Mouse (Mus musculus): ENCODE measurements at regions not wholly inside any gene's neighbourhood (a gene's known extent, or its start where the extent isn't known, plus 50 kb on each side); places are given as distances from the start of the nearest gene placed in this dataset.

DNA sequence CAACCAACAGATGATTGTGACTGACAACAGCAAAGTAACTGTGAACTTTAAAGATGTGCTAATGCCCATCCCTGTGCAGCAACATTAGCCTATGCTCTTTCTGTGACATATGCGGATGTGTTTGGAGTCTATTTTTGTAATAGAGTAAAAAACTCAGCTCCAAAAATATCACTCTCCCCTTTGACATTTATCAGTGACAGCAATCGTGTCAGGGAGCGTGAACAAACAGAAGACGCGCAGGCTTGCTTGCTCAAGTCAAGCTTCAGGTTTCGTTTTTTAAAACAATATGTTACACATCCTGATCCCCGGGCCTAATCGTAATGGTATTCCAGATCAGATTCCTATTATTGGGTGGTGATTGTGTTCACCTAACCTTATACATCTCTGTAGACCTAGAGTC lies 129.7 kb upstream of the Jade1 start:
- WGBS, result 91% methylated on average over 8 of the region's 8 CpGs

DNA sequence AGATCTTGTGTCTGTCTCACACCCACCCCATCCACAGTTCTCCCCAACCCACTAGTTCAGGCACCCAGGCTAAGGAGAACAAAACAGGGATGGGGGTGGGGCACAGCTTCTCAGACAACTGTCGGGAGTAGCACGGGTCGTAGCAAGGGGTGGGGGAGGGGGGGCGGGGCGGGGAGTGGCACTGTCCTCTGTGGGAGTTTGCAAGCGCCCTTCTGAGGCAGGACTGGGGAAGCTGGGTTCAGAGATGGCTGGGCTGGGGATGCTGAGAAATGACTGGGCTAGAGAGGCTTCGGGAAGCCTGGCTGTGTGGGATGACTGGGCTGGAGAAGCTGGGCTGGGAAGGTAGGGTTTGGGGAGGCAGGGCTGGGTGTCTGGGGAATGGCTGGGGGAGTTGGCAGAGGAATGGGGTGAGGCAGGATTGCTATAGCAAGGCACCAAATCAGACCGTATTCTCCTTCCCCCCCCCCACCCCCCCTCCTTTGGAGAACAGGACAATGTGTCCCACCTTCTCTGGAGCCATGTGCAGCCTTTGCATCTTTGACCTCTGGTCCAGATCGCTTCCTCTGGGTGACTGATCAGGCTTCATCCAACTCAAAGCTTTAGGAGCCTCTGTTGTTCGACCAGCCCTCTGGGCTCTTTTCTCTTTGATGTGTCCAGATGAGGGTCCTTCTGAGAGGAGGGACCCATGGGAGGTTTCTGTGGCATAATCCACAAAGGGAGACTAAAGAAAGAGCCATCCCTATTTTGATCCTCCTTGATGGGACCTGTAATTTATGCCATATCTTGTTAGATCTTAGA lies 131.2 kb upstream of the Jade1 start:
- H3K27ac ChIP-seq (replicated peaks), result 0 out of 2 replicates have a peak overlapping the region, but pooled peaks have one; percentile 46
- H3K27me3 ChIP-seq (ENCODE audit: low read depth, poor library complexity, severe bottlenecking), result 0 out of 2 replicates have a peak, but pooled peaks cover 7% of the 10 kb centered on the region
- H3K9me3 ChIP-seq (replicated peaks), result no peaks in the 10 kb centered on the region
- 17% methylated on average over 10 of the region's 10 CpGs for WGBS
- H3K4me1 ChIP-seq, result peaks cover 18% of the 10 kb centered on the region
- no peak overlapping the region for H3K4me3 ChIP-seq
- DNase-seq (ENCODE audit: low spot score), result no peak
- H3K36me3 ChIP-seq, result no peaks in the 10 kb centered on the region

More for the DNA sequence above, 129.7 kb upstream of the Jade1 start:
- Histone ChIP-seq H3K9me3 (replicated peaks) (no peaks in the 10 kb centered on the region), H3K4me1 (peaks cover 24% of the 10 kb centered on the region), H3K4me3 (no peak overlapping the region), H3K36me3 (no peaks in the 10 kb centered on the region), H3K27ac (replicated peaks) (no peak overlapping the region), H3K27me3 (ENCODE audit: low read depth, poor library complexity, severe bottlenecking) (0 out of 2 replicates have a peak, but pooled peaks cover 7% of the 10 kb centered on the region)
- DNase-seq (ENCODE audit: low spot score), result no peak

DNA sequence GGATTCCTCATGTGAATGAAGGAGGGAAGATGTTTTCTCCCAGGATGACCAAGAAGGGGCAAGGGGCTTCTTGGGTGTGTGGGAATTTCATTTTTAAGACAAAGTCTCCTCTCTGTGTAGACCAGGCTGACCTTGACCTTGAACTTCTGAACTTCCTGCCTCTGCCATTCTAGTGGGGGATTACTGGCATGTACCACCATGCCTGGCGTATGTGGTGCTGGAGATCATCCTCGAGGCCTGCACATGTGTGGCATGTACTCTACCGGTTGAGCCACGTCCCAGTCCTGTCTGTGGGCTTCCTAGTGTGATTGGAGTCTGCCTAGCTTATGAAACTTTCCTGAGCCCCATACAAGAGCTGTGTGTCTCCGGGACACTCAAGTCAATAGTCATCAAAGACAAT lies 131.9 kb upstream of the Jade1 start:
- H3K36me3 ChIP-seq, result no peaks in the 10 kb centered on the region
- 0 out of 2 replicates have a peak, but pooled peaks cover 7% of the 10 kb centered on the region for H3K27me3 ChIP-seq (ENCODE audit: low read depth, poor library complexity, severe bottlenecking)
- peaks cover 18% of the 10 kb centered on the region for H3K4me1 ChIP-seq
- 53% methylated on average over 5 of the region's 5 CpGs for WGBS
- no peaks in the 10 kb centered on the region for H3K9me3 ChIP-seq (replicated peaks)
- no peak for DNase-seq (ENCODE audit: low spot score)
- H3K27ac ChIP-seq (replicated peaks), result no peak overlapping the region
- no peak overlapping the region for H3K4me3 ChIP-seq

DNA sequence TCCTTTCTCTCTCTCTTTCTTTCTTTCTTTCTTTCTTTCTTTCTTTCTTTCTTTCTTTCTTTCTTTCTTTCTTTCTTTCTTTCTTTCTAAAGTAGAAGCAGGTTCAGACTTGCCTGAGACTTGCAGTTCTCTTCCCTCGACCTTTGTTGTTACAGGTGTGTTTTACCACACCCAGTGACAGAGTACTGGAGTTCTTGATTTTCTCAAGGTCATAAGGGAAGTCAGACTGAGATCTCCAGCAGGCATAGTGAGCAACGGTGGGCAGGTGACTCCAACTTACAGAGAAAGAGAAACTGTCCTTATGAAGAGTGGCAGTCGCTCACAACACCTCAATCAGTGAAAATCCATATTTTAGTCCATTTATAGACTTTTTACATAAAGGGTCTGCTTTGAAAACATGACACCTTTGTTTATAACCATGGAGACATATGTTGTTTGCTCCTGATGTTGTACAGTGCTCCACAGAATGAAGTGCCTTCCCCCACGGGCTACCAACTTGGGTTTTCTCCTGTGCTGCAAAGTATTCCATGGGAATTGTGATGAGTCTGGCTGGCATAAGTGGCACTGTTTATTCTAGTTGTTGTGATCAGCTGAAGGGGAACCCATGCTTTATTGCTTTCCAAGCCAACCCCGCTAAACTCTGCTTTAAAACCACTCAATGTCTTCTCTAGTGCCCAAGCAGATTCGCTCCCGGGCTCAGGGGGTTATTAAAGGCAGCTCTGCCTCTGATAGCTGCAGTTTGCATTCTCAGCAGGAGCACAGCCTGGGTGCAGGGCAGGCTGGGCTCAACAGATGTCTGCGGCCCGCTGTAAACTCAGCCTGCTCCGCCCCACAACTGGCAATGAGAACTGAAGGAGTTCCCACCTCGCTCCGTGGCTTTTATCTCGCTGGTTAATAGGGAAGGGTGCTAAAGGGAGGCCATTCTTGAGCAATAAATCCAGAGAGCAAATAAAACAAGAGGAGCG lies 132.6 kb upstream of the Jade1 start:
- 24% methylated on average over 14 of the region's 14 CpGs for WGBS
- no peak for DNase-seq (ENCODE audit: low spot score)
- no peaks in the 10 kb centered on the region for H3K36me3 ChIP-seq
- 0 out of 2 replicates have a peak, but pooled peaks cover 7% of the 10 kb centered on the region for H3K27me3 ChIP-seq (ENCODE audit: low read depth, poor library complexity, severe bottlenecking)
- peaks cover 18% of the 10 kb centered on the region for H3K4me1 ChIP-seq
- no peak overlapping the region for H3K27ac ChIP-seq (replicated peaks)
- H3K4me3 ChIP-seq, result no peak overlapping the region
- no peaks in the 10 kb centered on the region for H3K9me3 ChIP-seq (replicated peaks)

DNA sequence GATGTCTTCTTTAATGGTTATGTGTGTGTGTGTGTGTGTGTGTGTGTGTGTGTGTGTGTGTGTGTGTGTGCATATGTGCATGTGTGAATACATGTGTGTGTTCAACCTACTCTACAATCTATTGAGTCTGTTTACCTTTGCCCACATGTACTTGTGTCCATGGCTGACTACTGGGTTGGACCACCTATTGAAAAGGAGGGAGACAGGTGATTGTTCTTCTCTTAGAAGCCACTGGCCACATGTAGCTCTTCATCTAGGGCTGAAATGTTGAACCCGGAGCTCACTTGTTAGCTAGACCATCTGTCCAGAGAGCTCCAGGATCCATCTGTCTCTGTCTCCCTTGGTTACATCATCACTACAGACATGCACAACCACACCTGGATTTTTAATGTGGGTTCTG lies 141.8 kb upstream of the Jade1 start:
- no peak overlapping the region for H3K4me3 ChIP-seq
- H3K27me3 ChIP-seq (ENCODE audit: low read depth, poor library complexity, severe bottlenecking), result no peaks in the 10 kb centered on the region
- H3K9me3 ChIP-seq (replicated peaks), result no peaks in the 10 kb centered on the region
- H3K36me3 ChIP-seq, result no peaks in the 10 kb centered on the region
- peaks cover 8% of the 10 kb centered on the region for H3K4me1 ChIP-seq
- no peak for DNase-seq (ENCODE audit: low spot score)
- no peak overlapping the region for H3K27ac ChIP-seq (replicated peaks)
- WGBS, result 92% methylated on average over 1 of the region's 1 CpGs

DNA sequence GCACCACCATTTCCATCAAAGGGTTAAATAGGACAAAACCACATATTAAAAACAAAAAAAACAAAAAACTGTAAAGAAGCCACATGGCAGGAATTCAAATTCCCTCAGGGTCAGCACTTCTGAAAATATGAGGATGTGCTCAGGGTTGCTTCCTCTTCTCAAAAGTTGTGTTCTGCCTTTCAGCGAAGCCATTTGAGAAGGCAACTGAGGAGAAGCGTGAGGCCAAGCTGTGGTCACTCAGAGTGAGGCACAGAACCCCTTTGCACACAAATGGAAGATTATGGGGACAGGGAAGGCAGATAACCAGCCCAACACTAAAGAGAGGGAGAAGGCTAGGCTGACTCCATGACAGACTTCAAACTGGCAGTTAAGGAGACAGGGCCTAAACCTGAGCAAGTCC lies 142.8 kb upstream of the Jade1 start:
- no peak for DNase-seq (ENCODE audit: low spot score)
- 88% methylated on average over 2 of the region's 2 CpGs for WGBS
- Histone ChIP-seq H3K36me3 (no peaks in the 10 kb centered on the region), H3K9me3 (replicated peaks) (no peaks in the 10 kb centered on the region), H3K27me3 (ENCODE audit: low read depth, poor library complexity, severe bottlenecking) (0 out of 2 replicates have a peak, but pooled peaks cover 3% of the 10 kb centered on the region), H3K27ac (replicated peaks) (no peak overlapping the region), H3K4me3 (no peak overlapping the region), H3K4me1 (peaks cover 14% of the 10 kb centered on the region)

DNA sequence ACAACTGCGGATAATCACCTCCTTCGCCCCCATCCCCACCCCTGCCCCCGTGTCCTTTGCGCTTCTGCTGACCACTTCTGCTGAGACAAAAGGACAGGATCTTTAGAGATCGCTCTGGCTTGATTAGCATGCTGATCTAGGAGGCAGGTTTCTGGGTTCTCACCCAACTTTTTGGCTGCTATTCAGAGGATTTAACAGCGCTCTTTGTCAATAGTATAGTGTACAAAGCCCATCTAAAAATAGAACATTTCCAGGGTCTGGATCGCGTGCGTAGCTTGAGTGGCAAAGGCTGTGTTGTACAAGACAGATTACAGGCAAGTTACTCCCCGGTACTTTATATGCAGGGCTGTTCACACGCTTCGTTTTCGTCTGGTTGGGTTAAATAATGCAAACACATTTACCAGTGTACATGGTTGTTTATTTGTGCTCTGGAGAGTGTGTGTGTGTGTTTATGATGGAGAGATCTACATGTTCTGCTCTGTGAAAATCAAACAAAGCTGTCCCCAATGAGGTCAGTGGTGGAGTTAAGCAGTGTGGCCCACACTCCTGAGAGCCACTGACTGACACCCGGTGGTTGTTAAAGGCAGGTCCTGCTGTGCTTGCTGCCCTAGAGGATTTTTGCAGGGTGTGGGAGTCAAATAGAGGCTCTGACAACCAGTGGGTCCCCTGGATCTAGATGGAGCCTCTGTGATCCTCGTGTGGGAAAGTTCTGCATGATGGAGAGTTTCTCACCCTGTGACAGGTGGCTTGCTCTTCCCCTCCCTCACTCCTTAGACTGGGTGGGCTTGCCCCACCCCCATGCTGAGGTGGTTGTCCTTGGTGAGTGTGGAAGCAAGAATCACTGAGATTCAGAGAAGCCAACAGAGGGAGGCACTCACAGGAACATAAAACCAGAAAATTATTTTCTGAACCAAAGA lies 146.5 kb upstream of the Jade1 start:
- WGBS, result 27% methylated on average over 15 of the region's 15 CpGs
- Histone ChIP-seq H3K36me3 (no peaks in the 10 kb centered on the region), H3K4me3 (peak overlapping the region; percentile 55), H3K9me3 (replicated peaks) (no peaks in the 10 kb centered on the region), H3K27ac (replicated peaks) (peak overlapping the region; percentile 81), H3K27me3 (ENCODE audit: low read depth, poor library complexity, severe bottlenecking) (0 out of 2 replicates have a peak, but pooled peaks cover 8% of the 10 kb centered on the region), H3K4me1 (peaks cover 14% of the 10 kb centered on the region)
- DNase-seq (ENCODE audit: low spot score), result peak; percentile 33

DNA sequence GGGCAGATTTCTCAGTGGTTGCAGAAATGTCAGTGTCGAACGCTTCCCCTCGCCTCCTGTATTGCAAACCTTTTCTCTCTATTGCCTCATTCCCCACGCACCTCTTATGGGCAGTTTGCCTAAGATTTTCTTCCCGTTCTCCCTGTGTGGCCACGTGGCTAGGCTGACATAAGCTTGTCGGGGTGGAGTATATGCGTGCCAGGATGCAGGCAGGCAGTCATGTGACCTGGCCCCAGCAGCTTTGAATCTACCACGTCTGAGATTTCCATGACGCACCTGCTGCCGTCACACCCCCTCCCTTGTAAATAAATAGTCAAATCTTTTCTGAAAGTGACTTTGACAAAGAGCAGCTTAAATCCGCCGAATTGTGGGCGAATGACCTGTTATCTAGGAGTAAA lies 147.1 kb upstream of the Jade1 start:
- no peaks in the 10 kb centered on the region for H3K9me3 ChIP-seq (replicated peaks)
- DNase-seq (ENCODE audit: low spot score), result peak; percentile 63
- 0 out of 2 replicates have a peak, but pooled peaks cover 8% of the 10 kb centered on the region for H3K27me3 ChIP-seq (ENCODE audit: low read depth, poor library complexity, severe bottlenecking)
- H3K4me1 ChIP-seq, result peaks cover 14% of the 10 kb centered on the region
- peak overlapping the region; percentile 55 for H3K4me3 ChIP-seq
- peak overlapping the region; percentile 81 for H3K27ac ChIP-seq (replicated peaks)
- WGBS, result 13% methylated on average over 14 of the region's 14 CpGs
- H3K36me3 ChIP-seq, result no peaks in the 10 kb centered on the region

DNA sequence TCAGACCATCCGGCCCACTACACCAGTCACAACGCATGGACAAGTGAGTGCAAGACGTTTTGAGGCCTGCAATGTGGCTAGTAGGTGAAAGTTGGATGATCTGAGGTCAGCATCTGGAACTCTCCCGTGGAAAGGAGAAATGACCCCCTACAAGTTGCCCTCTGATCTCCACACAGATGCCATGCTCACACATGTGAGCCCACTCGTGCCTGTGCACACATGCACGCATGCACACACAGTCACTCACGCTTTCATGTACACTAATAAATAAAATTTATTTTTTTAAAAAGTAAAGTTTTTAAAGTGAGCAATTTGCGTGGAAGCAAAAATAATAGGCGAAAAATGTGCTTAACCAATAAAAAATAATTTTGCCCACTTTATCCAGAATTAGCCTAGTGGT lies 147.5 kb upstream of the Jade1 start:
- 0 out of 2 replicates have a peak, but pooled peaks cover 8% of the 10 kb centered on the region for H3K27me3 ChIP-seq (ENCODE audit: low read depth, poor library complexity, severe bottlenecking)
- DNase-seq (ENCODE audit: low spot score), result no peak
- H3K36me3 ChIP-seq, result no peaks in the 10 kb centered on the region
- 0 out of 2 replicates have a peak overlapping the region, but pooled peaks have one; percentile 81 for H3K27ac ChIP-seq (replicated peaks)
- H3K9me3 ChIP-seq (replicated peaks), result no peaks in the 10 kb centered on the region
- peak overlapping the region; percentile 55 for H3K4me3 ChIP-seq
- peaks cover 14% of the 10 kb centered on the region for H3K4me1 ChIP-seq
- WGBS, result 85% methylated on average over 9 of the region's 9 CpGs

DNA sequence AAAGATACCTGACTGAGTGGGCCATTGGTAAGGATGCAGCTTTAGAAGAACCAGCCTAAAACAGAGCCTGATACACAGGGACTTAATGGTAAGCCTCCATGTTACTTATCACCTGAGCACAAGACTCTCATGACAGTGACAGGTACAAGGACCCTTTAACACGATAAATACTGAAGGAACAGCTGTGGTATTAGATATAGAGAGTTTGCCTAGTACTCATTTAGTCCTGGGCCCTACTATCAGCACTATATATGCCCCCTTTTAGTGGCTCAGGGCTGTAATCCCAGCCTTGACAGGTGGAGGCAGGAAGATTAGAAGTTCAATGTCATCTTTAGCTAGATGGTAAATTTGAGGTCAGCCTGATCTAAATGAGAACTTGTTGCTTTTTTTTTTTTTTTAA lies 148.0 kb upstream of the Jade1 start:
- DNase-seq (ENCODE audit: low spot score), result no peak
- H3K9me3 ChIP-seq (replicated peaks), result no peaks in the 10 kb centered on the region
- H3K4me3 ChIP-seq, result no peak overlapping the region
- WGBS, result 86% methylated on average over 1 of the region's 1 CpGs
- no peaks in the 10 kb centered on the region for H3K36me3 ChIP-seq
- 0 out of 2 replicates have a peak, but pooled peaks cover 8% of the 10 kb centered on the region for H3K27me3 ChIP-seq (ENCODE audit: low read depth, poor library complexity, severe bottlenecking)
- H3K4me1 ChIP-seq, result peaks cover 14% of the 10 kb centered on the region
- no peak overlapping the region for H3K27ac ChIP-seq (replicated peaks)

DNA sequence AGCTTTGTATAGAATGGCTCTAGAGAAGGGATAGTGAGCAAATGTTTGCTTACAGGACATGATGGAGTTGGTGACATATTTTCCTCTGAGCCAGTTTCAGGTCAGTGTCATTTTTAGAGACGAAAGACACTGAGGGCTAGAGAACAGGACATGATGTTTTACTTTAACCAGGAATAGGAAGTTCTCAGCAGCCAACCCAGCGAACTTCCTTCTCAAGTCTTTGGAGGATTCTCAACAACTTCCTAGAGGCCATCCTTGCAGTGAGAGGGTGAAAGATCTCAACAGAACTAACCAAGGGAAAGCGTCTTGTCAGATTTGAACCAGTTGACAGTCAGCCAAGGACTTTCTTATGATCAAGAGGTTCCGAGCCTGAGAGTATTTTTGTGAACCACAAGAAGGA lies 153.7 kb upstream of the Jade1 start:
- Histone ChIP-seq H3K27me3 (ENCODE audit: low read depth, poor library complexity, severe bottlenecking) (no peaks in the 10 kb centered on the region), H3K36me3 (no peaks in the 10 kb centered on the region), H3K27ac (replicated peaks) (no peak overlapping the region), H3K4me3 (no peak overlapping the region), H3K4me1 (no peaks in the 10 kb centered on the region), H3K9me3 (replicated peaks) (no peaks in the 10 kb centered on the region)
- WGBS, result 89% methylated on average over 4 of the region's 4 CpGs
- DNase-seq (ENCODE audit: low spot score), result no peak

DNA sequence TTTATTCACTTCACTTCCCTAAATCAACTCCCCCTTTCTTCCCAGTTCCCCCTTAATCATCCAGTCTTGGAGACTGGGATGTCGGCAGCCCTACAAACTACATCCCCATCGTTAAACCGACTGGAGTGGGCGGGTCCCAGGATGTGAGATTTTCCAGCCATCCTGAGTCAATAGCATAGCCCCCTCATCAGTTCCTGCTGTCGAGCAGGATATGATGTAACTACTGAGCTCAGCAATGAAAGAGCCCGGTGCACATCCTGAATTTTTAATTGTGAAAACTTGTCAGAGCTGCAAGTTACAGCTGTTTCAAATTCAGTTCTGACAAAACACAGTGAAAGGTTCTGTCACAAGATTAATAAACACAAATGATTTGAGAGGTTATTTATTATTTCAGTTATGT lies 165.7 kb upstream of the Jade1 start:
- Histone ChIP-seq H3K27me3 (ENCODE audit: low read depth, poor library complexity, severe bottlenecking) (no peaks in the 10 kb centered on the region), H3K36me3 (no peaks in the 10 kb centered on the region), H3K27ac (replicated peaks) (no peak overlapping the region), H3K4me1 (peaks cover 4% of the 10 kb centered on the region; the same call in 1 of the 2 replicates), H3K9me3 (replicated peaks) (no peaks in the 10 kb centered on the region), H3K4me3 (no peak overlapping the region)
- DNase-seq (ENCODE audit: low spot score), result no peak
- WGBS, result 78% methylated on average over 6 of the region's 6 CpGs
